Mouse (Mus musculus) kidney, adult 2 months (tissue): Measurements from ENCODE around the gene Cltc. TPM values are rescaled to one million over a fixed set of nuclear protein-coding genes. Genes with fewer than 3 reads are reported as not detected.

ENCODE experiments used
- DNase-seq: peaks from one replicate; pipeline ENCODE4 v3.0.0; 2021
- H3K27ac ChIP-seq: fragments of 200-500 bp; 2 replicates; pipeline ENCODE4 v1.5.1; 2012; ENCODE audit warnings: low read depth, low read length, control low read depth, inconsistent platforms; ENCODE audit not compliant: insufficient read depth
- H3K27me3 ChIP-seq: fragments of 200-500 bp; replicated peaks from 2 replicates; pipeline ENCODE4 v1.6.1; 2012; ENCODE audit warnings: mild to moderate bottlenecking, moderate library complexity, low read length, inconsistent platforms; ENCODE audit not compliant: control insufficient read depth, insufficient read depth
- H3K36me3 ChIP-seq: fragments of 200-500 bp; 2 replicates; pipeline ENCODE4 v1.6.1; 2012; ENCODE audit warnings: mild to moderate bottlenecking, moderate library complexity, low read length, inconsistent platforms; ENCODE audit not compliant: control insufficient read depth, insufficient read depth
- H3K4me1 ChIP-seq: fragments of 200-500 bp; 2 replicates; pipeline ENCODE4 v1.6.1; 2011; ENCODE audit warnings: low read length; ENCODE audit not compliant: control insufficient read depth, insufficient read depth
- H3K4me3 ChIP-seq: fragments of 200-500 bp; 2 replicates; pipeline ENCODE4 v1.5.1; 2011; ENCODE audit warnings: mild to moderate bottlenecking, low read depth, low read length, control low read depth; ENCODE audit not compliant: insufficient read depth
- CTCF ChIP-seq: fragments of 200-500 bp; conservative IDR thresholded peaks from 2 replicates; pipeline ENCODE4 v1.5.1; 2011; ENCODE audit warnings: low read depth, mild to moderate bottlenecking, control low read depth, low read length, moderate library complexity, mixed read lengths; ENCODE audit not compliant: insufficient read depth, insufficient read length
- POLR2A ChIP-seq: fragments of 200-500 bp; IDR thresholded peaks from one replicate; pipeline ENCODE4 v1.6.1; 2011; ENCODE audit warnings: low read depth, low read length, control low read depth
- WGBS: fragments of 180-500 bp; shearing (Covaris S2); methylation state at CpG from one replicate; pipeline ENCODE4 v1.1.7; 2018; 5-methylcytosine and 5-hydroxymethylcytosine counted together
- polyA plus RNA-seq: library from polyadenylated mRNA; depleted of rRNA; stranded (reverse); fragments of >200 nt; gene quantifications from 2 replicates; pipeline ENCODE4 v1.2.3, GENCODE M21; 2012

Gene Cltc
- polyA plus RNA-seq, 1 experiment, result 107 TPM

- no peak for TF ChIP-seq POLR2A
- TF ChIP-seq CTCF, result peak; percentile 30
- Histone ChIP-seq H3K36me3 (peaks cover 2% of the 10 kb centered on the region), H3K27me3 (no peaks in the 10 kb centered on the region), H3K27ac (no peak overlapping the region; the same call in 1 of the 2 replicates), H3K4me3 (no peak overlapping the region), H3K4me1 (no peaks in the 10 kb centered on the region; the same call in 1 of the 2 replicates)
- WGBS, result 13% methylated on average over 3 of the region's 3 CpGs
- peak; percentile 71 for DNase-seq
Observed at GRCm38 (mm10) chr11:86653446-86653845, 103.9 kb downstream of the Cltc start.

- H3K4me1 ChIP-seq, result no peaks in the 10 kb centered on the region; the same call in 1 of the 2 replicates
- H3K36me3 ChIP-seq, result peaks cover 2% of the 10 kb centered on the region
- no peaks in the 10 kb centered on the region for H3K27me3 ChIP-seq
- TF ChIP-seq CTCF, result no peak
- no peak for TF ChIP-seq POLR2A
- DNase-seq, result no peak
- H3K4me3 ChIP-seq, result no peak overlapping the region
- 87% methylated on average over 4 of the region's 4 CpGs for WGBS
- no peak overlapping the region for H3K27ac ChIP-seq
Observed at GRCm38 (mm10) chr11:86652578-86652979, 104.8 kb downstream of the Cltc start.

GRCm38 (mm10) chr11:86650676-86651075, 106.7 kb downstream of the Cltc start:
- Histone ChIP-seq H3K27me3 (no peaks in the 10 kb centered on the region), H3K27ac (no peak overlapping the region), H3K4me3 (no peak overlapping the region), H3K4me1 (no peaks in the 10 kb centered on the region; the same call in 1 of the 2 replicates), H3K36me3 (no peaks in the 10 kb centered on the region)
- WGBS, result 81% methylated on average over 6 of the region's 6 CpGs
- TF ChIP-seq CTCF (no peak), POLR2A (no peak)
- no peak for DNase-seq

GRCm38 (mm10) chr11:86649542-86649941, 107.8 kb downstream of the Cltc start:
- TF ChIP-seq POLR2A, result no peak
- TF ChIP-seq CTCF, result no peak
- no peak for DNase-seq
- Histone ChIP-seq H3K36me3 (no peaks in the 10 kb centered on the region), H3K4me1 (no peaks in the 10 kb centered on the region; the same call in 1 of the 2 replicates), H3K4me3 (no peak overlapping the region), H3K27ac (no peak overlapping the region), H3K27me3 (no peaks in the 10 kb centered on the region)
- WGBS, result 92% methylated on average over 1 of the region's 1 CpGs

GRCm38 (mm10) chr11:86647706-86648447, 109.5 kb downstream of the Cltc start:
- no peak for TF ChIP-seq CTCF
- no peak for TF ChIP-seq POLR2A
- Histone ChIP-seq H3K4me3 (no peak overlapping the region), H3K4me1 (no peaks in the 10 kb centered on the region), H3K27me3 (no peaks in the 10 kb centered on the region), H3K36me3 (0 out of 2 replicates have a peak, but pooled peaks cover 1% of the 10 kb centered on the region), H3K27ac (no peak overlapping the region)
- DNase-seq, result no peak
- WGBS, result 90% methylated on average over 15 of the region's 15 CpGs

GRCm38 (mm10) chr11:86646885-86647459, 110.4 kb downstream of the Cltc start:
- H3K36me3 ChIP-seq, result 0 out of 2 replicates have a peak, but pooled peaks cover 1% of the 10 kb centered on the region
- no peak overlapping the region for H3K4me3 ChIP-seq
- no peak for TF ChIP-seq POLR2A
- no peak for TF ChIP-seq CTCF
- no peaks in the 10 kb centered on the region for H3K4me1 ChIP-seq
- H3K27ac ChIP-seq, result no peak overlapping the region
- no peaks in the 10 kb centered on the region for H3K27me3 ChIP-seq
- WGBS, result 85% methylated on average over 3 of the region's 3 CpGs
- no peak for DNase-seq

GRCm38 (mm10) chr11:86646136-86646834, 111.1 kb downstream of the Cltc start:
- no peak overlapping the region for H3K4me3 ChIP-seq
- 64% methylated on average over 7 of the region's 7 CpGs for WGBS
- DNase-seq, result no peak

More at GRCm38 (mm10) chr11:86646136-86646834, 111.1 kb downstream of the Cltc start:
- Histone ChIP-seq H3K36me3 (0 out of 2 replicates have a peak, but pooled peaks cover 1% of the 10 kb centered on the region), H3K27me3 (no peaks in the 10 kb centered on the region), H3K4me1 (no peaks in the 10 kb centered on the region), H3K27ac (no peak overlapping the region)
- TF ChIP-seq CTCF (no peak), POLR2A (no peak)
